Mouse (Mus musculus): Measurements from ENCODE around the gene Pepd.
A peak's percentile ranks its signal among the peaks of the same experiment; 100 is the strongest.

The Pepd gene

DNA sequence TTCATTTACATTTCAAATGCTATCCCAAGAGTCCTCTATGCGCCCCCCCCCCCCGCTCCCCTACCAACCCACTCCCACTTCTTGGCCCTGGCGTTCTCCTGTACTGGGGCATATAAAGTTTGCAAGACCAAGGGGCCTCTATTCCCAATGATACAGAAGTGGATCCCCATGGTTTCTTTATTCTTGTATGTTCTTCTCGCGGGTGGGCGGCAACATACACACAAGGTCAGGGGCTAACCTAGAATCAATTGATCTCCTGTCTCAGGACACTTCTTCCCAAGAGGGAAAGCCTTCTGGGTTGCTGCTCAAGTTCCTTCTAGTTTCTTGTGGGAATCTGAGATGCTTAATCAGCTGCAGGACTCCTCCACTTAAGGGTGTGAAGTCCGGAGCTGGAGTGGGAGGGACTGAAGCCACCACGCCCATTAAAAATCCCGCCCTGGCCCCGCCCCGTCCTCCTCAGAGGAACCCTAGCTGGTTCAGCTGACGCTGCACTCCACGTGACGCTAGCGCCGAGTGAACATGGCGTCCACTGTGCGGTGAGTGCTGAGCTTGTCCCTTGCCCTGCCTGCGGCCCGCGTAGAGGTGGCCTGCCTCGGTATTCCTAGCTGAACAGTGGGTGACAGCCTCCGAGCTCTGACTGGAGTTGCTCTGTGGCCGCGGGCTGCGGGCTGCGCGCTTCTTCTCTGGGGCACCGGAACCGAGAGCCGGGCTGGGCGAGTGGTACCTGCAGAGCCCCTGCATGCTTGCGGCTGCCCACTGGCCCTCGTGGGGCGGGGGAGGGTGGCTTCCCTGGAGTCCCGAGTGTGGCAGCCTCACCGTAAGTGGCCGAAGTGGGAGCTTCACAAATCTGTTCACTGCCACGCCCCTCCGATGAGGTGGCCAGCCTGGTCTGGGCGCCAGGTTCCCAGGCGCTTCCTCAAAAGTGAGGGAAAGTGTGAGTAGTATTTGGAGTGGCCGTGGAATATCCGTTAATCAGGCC is at the start of gene Pepd:
Pepd (plus strand) TSS at position 461 of the 979 bp plus-strand sequence.
- peak; percentile 67 for DNase-seq (ENCODE audit: extremely low spot score, low read depth, low spot score)

DNA sequence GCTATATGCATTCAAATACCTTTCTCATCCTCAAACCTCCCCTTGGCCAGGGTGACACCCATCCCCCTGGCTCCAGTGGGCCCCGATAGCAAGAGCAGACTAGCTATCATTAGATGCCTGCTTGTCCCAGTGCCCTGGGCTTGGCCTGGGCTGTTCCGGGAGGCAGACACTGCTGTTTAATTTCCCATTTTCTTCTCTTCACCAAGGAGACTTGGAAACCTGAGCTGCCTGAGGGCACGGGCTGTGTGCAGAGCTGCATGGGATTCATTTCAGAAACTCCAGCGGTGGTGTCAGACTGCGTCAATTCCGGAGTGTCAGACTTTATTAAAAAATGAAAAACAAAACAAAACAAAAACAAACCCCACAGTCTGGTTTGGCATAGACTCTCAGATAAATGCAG is 44.9 kb upstream of the Pepd start:
- DNase-seq (ENCODE audit: extremely low spot score, low read depth, low spot score), result no peak

DNA sequence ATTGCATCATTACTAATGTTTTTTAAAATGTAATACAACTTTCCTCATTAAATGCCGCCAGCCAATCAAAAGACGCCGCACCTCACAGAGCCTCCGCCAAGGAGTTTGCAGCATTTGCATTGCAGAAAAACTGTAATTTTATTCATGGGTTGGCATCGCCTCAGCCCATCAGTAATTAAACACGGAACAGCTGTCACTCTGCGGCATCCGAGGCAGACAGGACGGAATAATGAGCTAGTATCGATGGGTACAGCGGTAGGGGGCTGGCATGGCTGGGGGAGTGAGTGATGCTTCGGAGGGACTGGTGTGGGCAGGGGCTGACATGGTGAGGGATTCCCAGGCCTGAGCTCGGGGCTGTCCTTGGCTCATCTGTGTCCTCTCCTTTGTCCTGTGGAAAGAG is 42.5 kb upstream of the Pepd start:
- DNase-seq (ENCODE audit: extremely low spot score, low read depth, low spot score), result no peak

DNA sequence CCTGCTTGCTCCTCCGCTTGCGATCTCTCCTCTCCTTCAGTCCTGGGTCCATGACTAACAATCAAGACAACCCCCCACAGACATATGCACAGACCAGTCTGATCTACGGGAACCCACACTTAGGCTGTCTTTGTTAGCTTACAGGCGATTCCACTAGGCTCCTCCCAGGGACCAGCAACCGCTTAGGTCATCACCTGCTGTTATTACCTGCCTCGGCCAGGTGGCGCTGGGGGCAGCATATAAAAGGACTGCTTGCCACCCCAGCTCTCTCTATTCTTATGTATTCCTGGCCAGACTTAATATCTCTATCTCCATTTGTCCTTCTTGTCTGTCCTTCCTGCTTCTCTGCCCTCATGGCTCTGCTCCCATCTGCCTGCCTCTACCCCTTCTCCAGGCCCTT is 35.4 kb upstream of the Pepd start:
- DNase-seq (ENCODE audit: extremely low spot score, low read depth, low spot score), result no peak

DNA sequence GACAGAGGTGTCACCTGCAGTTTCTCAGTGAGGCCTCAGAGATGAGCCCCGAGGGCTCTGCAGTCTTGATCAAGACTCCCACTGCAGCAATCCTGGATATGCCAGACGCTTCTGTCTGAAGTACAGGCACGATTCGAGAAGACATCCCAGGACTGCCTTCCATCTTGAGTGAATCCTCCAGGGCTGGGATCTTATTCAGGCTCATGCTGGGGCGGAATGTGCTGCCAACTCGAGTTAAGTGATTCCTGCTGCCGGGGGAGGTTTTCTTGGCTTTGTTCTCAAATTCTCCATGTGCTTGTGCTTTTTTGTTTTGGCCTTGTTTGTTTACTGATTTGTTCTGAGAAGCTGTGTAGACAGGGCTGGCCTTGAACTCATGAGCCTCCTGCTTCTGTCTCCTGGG is 34.4 kb upstream of the Pepd start:
- no peak for DNase-seq (ENCODE audit: extremely low spot score, low read depth, low spot score)

DNA sequence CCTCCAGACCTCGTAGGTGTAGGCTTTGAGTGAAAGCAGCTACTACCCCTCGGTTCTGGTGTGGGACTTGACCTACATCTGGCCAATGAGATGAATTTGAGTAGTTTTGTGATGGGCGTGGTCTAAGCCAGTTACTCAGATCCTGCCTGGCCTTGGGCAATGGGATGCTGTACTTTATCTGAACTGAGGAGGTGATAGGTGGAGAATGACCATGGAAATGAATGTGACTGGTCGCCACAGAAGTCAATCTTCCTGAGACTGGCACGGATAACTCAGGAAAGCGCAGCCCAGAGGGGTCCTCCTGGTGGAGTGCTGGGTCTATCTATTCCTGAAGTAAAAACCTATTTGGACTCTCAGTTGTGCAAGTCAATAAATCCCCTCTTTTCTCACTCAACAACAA is 23.7 kb upstream of the Pepd start:
- no peak for DNase-seq (ENCODE audit: extremely low spot score, low read depth, low spot score)

DNA sequence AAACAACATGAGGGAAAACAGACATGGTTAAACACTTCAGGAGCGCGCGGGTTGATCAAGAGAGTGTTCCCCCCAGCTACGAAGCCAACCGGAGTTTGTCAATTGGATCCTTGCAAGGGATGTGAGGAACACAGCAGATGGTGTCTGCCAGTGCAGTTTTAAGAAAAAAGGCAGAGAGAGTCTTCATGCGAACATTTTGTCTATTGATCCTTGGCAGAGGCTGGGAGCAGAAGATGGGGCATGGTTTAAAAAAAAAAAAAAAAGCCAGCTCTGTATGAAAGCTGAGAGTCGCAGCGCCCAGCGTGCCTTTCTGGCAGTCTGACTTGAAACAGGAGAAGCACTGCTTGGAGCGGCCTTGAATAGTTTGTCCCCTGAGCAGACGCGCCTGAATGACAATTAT is 23.3 kb upstream of the Pepd start:
- no peak for DNase-seq (ENCODE audit: extremely low spot score, low read depth, low spot score)

DNA sequence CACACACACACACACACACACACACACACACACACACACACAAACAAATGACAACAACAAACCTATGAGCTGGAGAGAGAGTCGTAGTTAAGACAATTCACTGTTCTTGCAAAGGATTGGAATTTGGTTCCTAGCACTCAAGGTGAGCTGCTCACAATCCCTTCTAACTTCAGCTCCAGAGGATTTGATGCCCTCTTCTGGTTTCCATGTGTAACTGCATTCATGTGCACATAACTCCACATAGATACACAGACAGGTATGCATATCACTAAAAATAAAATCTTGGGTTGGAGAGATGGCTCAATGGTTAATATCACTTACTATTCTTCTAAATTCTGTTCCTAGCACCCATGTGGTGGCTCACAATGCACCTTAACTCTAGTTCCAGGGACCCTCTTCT is 19.3 kb upstream of the Pepd start:
- no peak for DNase-seq (ENCODE audit: extremely low spot score, low read depth, low spot score)

DNA sequence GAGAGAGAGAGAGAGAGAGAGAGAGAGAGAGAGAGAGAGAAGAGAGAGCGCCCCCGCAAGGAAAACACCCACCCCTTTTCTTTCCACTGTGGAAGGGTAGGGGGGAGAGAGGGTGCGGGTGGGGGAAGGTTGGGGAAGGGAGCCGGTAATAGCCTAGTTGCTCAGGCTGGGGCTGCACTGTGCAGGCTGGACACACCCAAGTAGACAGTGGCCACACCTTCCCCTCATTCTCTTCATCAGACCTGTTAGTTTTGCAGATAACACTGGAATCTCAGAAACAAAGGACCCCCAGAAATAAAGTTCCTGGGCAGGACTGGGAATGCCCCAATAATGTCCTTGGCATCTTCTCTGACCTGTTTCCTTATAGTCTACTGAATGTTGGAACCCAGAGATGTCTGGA is 15.7 kb upstream of the Pepd start:
- DNase-seq (ENCODE audit: extremely low spot score, low read depth, low spot score), result no peak

DNA sequence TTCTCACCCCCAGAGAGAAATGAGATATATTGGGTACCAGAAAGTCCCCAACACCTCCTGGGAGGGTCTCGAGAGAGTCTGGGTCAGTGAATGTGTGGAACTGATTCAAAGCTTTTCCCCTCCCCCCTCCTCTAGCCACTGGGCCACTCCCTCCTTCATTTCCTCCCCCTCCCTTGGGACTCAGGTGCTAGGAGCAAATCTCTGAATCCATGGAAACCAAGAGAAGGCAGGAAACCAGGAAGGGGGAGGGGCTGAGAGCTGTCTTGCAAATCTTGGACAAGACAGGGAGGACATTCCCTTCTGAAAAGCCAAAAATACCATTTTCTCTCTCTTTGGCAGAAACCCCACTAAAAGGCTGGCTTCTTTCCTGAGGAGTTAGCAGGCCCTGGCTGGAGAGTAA is 15.1 kb upstream of the Pepd start:
- no peak for DNase-seq (ENCODE audit: extremely low spot score, low read depth, low spot score)

DNA sequence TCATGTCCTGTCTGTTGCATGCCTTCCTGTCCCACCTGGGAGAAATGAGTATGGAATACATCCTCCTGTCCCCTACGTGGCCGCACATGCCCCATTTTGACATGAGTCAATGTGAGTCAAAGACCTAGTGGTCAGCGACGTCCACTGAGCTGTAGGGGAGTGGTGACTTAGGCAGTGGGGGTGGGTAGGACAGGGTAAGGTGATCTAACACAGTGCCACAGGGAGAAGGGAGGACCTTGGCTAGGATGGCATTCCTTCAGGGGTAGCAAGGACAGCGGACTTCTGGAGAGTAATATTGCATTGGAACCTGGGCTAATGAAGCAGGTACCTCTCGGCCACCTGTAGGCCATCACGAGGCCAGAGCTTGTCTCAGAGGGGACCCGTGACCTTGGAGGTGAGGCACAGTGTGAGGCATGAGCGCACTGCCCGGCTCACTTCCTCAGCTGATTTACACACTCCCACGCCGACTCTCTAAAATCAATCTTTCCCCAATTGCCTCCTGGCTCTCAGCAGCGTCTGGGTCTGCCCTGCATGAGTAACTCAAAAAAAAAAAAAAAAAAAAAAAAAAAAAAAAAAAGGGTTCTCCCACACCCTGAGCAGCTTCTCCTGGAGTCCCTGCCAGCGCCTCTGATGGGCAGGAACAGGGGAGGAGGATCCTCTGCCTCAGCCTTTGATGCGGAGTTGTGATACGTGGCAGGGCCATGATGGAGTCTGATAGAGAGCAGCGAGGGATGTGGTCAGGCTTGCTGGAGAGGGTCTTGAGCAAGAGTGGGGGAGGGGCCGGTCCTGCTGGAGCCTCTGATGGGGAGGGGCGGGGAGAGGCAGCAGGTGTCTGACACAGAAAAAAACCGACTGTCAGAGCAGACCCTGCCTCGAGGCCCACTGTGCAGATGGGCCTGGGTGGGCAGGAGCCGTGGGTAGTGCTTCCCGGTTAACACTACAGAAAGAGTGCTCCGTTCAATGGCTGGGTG is 1.8 kb upstream of the Pepd start:
- DNase-seq (ENCODE audit: extremely low spot score, low read depth, low spot score), result no peak

DNA sequence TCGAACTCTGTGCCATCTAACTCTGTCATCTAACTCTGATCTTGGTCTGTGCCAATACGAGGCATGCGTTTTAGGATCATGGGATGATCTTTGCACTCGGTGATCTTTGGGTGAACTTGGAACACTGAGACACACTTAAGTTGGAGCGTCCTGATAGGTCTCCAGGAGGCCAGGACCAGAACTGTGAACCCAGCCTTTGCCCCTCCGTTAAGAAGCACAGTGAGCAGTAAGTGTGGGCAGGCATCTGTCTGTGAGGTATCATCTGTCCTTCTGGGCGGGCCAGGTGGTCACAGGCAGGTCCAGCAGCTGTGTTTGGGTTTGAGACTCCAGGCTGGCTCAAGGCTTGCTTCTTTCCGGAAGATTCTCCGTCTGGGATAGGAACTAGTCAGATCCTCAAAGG is 1.8 kb downstream of the Pepd start:
- no peak for DNase-seq (ENCODE audit: extremely low spot score, low read depth, low spot score)

DNA sequence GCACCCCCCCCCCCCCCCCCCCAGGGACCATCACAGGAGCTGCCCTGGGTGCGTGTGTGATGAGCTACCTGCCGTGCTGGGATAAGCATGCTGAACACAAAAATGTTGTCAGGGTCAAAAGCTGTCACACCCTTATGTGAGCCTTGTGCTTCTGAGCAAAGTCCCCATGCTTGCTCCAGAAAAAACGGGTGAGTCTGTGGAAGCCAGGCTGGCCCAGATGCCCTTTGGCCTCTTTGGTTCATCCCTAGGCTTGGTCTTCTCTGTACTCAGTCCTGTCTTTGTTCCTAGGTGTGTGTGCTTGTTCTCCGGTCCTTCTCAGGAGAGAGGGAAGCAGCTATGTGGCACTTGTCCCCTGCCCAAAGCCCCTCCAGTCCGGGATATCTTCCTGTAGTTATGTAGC is 3.4 kb downstream of the Pepd start:
- no peak for DNase-seq (ENCODE audit: extremely low spot score, low read depth, low spot score)

DNA sequence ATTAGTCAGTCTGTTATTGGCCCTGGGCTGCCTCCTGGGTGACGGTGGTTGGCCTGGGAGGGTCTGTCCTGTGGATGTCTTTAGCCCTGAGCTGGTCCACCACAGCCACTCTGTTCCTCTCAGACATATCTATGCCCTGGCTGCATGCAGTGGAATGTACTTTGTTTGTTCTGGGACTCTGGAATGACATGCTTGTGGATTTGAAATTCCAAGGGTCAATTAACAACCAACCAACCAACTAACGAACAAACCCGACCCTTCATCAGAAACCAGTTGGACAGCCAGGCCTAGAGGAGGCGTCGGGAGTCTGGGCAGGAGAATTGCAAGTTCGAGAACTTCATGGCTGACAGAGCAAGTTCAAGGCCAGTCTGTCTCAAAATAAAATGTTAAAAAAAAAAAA is 5.4 kb downstream of the Pepd start:
- DNase-seq (ENCODE audit: extremely low spot score, low read depth, low spot score), result no peak

DNA sequence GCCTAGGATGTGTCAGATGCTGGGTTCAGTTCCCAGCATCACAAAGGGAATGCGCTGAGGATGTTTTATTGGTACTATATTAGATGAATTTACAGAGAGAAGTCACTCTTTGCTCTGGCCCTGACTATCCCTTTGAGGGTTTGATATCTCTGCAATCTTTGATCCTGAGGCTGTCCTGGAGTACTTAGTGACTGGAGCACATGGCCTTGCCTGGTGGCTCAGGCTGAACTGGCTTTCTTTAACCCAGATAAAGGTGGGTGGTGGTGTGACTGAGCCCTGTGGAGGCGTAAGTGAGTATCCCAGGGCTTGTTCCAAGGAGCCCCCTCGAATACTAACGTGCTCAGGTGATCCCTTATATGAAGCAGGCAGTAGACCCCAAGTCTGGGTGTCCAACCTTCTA is 5.8 kb downstream of the Pepd start:
- no peak for DNase-seq (ENCODE audit: extremely low spot score, low read depth, low spot score)

DNA sequence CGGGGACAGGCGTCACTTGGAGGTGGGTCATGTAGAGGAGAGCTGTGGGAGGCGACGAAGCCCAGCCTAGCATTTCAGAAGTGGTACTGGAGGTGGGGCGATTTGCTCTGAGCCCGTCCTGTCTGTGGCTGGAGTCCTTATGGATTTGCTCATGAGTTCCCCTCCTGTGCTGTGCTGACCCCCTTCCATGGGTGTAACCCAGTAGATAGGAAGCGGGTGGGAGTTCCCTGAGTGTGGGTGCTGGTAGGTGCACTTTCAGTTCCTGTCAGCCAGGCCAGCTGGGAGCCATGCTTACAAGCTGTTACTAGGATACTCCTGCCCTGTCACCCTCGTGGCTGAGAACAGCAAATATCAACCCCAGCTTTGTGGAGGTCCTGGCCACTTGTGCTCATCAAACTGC is 6.2 kb downstream of the Pepd start:
- no peak for DNase-seq (ENCODE audit: extremely low spot score, low read depth, low spot score)

DNA sequence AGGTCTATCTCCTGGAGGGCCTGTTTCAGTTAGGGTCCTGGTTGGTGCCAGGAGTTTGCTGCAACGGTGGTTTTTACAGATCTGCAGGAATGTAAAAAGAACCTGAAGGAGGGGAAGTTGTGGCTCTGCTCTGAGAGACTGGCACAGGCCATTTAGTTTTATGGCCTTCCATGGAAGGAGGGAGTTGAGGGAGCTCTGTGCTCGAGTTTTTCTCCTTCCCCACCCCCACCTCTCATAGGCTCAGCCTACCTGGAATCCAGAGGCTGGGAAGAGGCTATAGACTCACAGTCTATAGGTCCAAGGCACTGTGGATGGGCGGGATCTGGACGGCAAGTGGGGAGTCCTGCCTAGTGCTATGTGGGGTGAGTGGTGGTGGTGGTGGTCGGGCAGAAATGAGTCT is 6.9 kb downstream of the Pepd start:
- no peak for DNase-seq (ENCODE audit: extremely low spot score, low read depth, low spot score)

DNA sequence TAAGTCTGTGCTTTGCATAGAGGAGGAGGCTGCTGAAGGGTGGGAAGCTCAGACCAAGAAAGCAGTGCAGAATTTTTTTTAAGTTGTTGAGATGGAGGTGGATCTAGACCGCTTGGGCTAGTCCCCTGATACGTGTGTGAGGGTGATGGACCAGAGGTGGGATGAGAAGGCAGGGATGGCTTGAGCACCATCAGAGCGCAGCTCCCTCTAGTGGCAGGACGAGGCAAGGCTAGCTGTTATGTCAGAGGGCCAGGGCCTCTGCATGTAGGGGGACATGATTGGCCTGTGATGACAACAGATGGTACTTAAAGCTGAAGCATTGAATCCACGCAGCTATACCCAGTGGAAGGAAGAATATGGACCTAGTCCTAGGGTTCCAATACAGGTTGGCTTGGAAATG is 7.6 kb downstream of the Pepd start:
- DNase-seq (ENCODE audit: extremely low spot score, low read depth, low spot score), result no peak

DNA sequence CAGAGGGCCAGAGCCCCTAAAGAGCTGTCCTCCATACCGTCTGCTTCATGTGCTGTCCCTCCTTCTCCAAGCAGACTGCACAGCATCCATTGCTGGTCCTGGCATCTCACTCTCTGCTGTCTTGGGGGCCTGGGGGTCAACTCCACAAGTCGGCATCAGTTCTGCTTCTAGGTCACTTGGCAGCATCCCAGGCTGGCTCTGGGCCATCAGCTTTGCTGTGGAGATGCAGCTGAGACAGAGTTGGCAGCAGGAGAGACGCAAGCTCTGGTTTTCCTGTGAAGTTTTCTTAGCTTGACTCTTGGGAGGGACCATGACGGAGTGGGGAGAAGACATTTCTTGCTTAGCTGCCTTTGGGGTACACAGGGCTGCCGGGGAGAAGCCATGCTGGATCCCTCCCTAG is 13.0 kb downstream of the Pepd start:
- no peak for DNase-seq (ENCODE audit: extremely low spot score, low read depth, low spot score)

DNA sequence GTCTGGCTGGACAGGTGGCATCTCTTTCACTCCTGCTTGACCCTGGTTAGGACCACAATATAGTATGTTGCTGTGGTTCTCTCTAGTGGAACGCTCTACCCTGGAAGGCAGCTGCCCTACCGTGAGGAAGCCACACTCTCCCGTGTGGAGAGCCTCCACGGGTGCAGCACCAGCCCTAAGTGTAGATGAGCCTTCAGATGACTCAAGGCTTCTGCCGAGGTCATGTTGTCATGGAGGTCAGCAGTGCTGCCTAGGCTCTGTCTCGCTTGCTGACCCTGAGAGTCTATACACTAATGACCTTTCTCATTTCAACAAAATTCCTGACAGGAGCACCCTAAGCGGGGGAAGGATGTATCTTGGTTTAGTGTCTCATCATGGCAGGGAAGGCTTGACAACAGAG is 13.8 kb downstream of the Pepd start:
- no peak for DNase-seq (ENCODE audit: extremely low spot score, low read depth, low spot score)

DNA sequence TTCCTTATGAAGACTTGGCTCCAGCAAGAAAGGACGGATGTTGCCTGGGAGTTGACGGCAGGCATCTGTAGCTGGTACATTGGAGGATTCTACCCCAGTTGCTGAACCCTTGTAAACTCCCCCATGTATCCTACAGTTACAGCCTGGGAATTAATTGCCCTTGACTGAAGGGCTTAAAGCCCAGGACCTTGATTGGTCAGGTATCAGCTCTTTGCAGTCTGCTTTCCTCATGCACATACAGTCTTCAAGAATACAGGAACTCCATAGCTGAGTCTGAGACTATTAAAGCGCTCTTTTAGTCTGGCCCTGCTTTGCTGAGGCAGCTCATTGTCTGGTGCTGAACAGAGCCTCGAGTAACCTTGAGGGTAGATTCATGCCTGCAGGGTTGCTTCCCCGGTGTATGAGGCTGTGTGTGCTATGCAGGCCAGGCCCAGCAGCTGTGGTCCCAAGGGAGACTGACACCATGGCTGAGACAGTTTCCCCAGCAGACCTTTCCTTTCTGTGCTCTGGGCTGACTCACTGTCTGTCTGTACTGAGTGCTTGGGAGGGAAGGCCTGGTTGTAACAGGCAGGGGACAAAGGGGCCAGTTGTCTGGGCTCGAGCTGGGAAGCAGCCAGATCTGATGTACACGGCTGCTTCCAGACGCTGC is 17.6 kb downstream of the Pepd start:
- DNase-seq (ENCODE audit: extremely low spot score, low read depth, low spot score), result no peak
